Mouse (Mus musculus) hindbrain, embryonic 16.5 days (tissue): Measurements from ENCODE around the gene Sprr2k. TPM values are rescaled to one million over a fixed set of nuclear protein-coding genes. Genes with fewer than 3 reads are reported as not detected.

Experiments
- ATAC-seq: fragments of 200-750 bp; cut with Nextera tagmentation; 2 replicates; pipeline ENCODE4 v1.8.0; 2017; ENCODE audit warnings: moderate TSS enrichment, moderate library complexity
- H3K27ac ChIP-seq: fragments of 300-500 bp; sonication (generic); 2 replicates; pipeline ENCODE4 v1.5.1; 2014; ENCODE audit warnings: low read depth, mild to moderate bottlenecking, control low read depth, low read length, moderate library complexity
- H3K27me3 ChIP-seq: fragments of 300-500 bp; sonication (generic); replicated peaks from 2 replicates; pipeline ENCODE4 v1.6.1; 2014; ENCODE audit warnings: low read length; ENCODE audit not compliant: control insufficient read depth, insufficient read depth
- H3K36me3 ChIP-seq: fragments of 300-500 bp; sonication (generic); 2 replicates; pipeline ENCODE4 v1.6.1; 2014; ENCODE audit warnings: mild to moderate bottlenecking, low read length, moderate library complexity, mixed read lengths; ENCODE audit not compliant: control insufficient read depth, insufficient read depth
- H3K4me1 ChIP-seq: fragments of 300-500 bp; sonication (generic); 2 replicates; pipeline ENCODE4 v1.6.1; 2014; ENCODE audit warnings: low read depth, low read length; ENCODE audit not compliant: control insufficient read depth, insufficient read depth
- H3K4me2 ChIP-seq: fragments of 300-500 bp; sonication (generic); 2 replicates; pipeline ENCODE4 v1.6.1; 2014; ENCODE audit warnings: mild to moderate bottlenecking, low read length, control low read depth, moderate library complexity
- H3K4me3 ChIP-seq: fragments of 300-500 bp; sonication (generic); 2 replicates; pipeline ENCODE4 v1.5.1; 2014; ENCODE audit warnings: mild to moderate bottlenecking, low read length, control low read depth, moderate library complexity
- H3K9ac ChIP-seq: fragments of 300-500 bp; sonication (generic); 2 replicates; pipeline ENCODE4 v1.6.1; 2014; ENCODE audit warnings: low read depth, mild to moderate bottlenecking, control low read depth, low read length, moderate library complexity
- H3K9me3 ChIP-seq: fragments of 300-500 bp; sonication (generic); 2 replicates; pipeline ENCODE4 v1.6.1; 2014; ENCODE audit warnings: mild to moderate bottlenecking, low read length, moderate library complexity; ENCODE audit not compliant: control insufficient read depth
- WGBS: fragments of 180-500 bp; shearing (Covaris S2); extraction: QIAGEN DNeasy Blood & Tissue Kit; methylation state at CpG from one replicate; pipeline ENCODE4 v1.1.7; 2014; 5-methylcytosine and 5-hydroxymethylcytosine counted together
- polyA plus RNA-seq: library from polyadenylated mRNA; unstranded; fragments of >200 nt; fragmentation: Nextera tagmentation; extraction: Ambion mirVana; gene quantifications from 2 replicates; pipeline ENCODE4 v1.2.1, GENCODE M21; 2015

Sprr2k gene
- not detected in 2 replicates for polyA plus RNA-seq

- no peak within 1 kb of the TSS for H3K27ac ChIP-seq
- ATAC-seq: no peak
- no peaks in the 10 kb centered on the region for H3K9me3 ChIP-seq
- no peak within 1 kb of the TSS for H3K4me3 ChIP-seq
- no peaks in the 10 kb centered on the region for H3K4me1 ChIP-seq
- no peak within 1 kb of the TSS for H3K4me2 ChIP-seq
- no peaks in the 10 kb centered on the region for H3K27me3 ChIP-seq
- no peaks in the 10 kb centered on the region for H3K36me3 ChIP-seq
- H3K9ac ChIP-seq: no peak within 1 kb of the TSS
- 90% methylated on average over 2 of the region's 2 CpGs for WGBS
These were observed at the start of gene Sprr2k for GRCm38 (mm10) chr3:92432282-92432681. TSS of gene Sprr2k (plus strand) at chr3:92432582.

DNA sequence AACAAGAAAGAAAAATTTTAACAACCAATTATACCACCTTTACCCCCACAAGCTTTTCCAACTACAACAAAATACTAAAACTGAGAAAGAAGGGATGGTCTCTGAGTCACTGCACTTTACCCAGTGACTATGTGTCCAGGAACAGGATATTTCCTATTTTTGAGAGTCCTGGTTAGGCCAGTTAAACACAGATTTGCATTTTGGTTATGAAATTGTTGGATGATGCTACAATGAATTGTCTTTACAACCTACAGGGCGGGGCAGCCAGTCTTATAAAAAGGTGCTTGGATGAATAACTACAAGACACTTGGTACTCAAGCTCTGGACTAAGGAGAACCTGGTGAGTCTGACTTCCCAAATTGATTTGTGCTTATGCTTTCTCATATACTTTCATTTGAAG is 47.0 kb upstream of the Sprr2k start, which contains the start of gene Sprr2h:
Gene Sprr2h, plus strand, starts transcription at position 301 of the 400 bp plus-strand sequence.
- Histone ChIP-seq H3K36me3 (no peaks in the 10 kb centered on the region), H3K4me2 (no peak within 1 kb of the TSS), H3K9me3 (no peaks in the 10 kb centered on the region), H3K27me3 (no peaks in the 10 kb centered on the region), H3K4me1 (no peaks in the 10 kb centered on the region), H3K4me3 (no peak within 1 kb of the TSS), H3K27ac (no peak within 1 kb of the TSS), H3K9ac (no peak within 1 kb of the TSS)
- ATAC-seq: no peak
- WGBS: 81% methylated on average over 1 of the region's 1 CpGs

- H3K9me3 ChIP-seq: no peaks in the 10 kb centered on the region
- H3K36me3 ChIP-seq: no peaks in the 10 kb centered on the region
- 56% methylated on average over 1 of the region's 1 CpGs for WGBS
- no peak overlapping the region for H3K4me3 ChIP-seq
- ATAC-seq: no peak
- H3K27me3 ChIP-seq: no peaks in the 10 kb centered on the region
- H3K4me1 ChIP-seq: no peaks in the 10 kb centered on the region
- H3K27ac ChIP-seq: no peak overlapping the region
- H3K9ac ChIP-seq: no peak overlapping the region
- H3K4me2 ChIP-seq: no peak overlapping the region
These were observed 38.1 kb upstream of the Sprr2k start for GRCm38 (mm10) chr3:92394301-92394700.

DNA sequence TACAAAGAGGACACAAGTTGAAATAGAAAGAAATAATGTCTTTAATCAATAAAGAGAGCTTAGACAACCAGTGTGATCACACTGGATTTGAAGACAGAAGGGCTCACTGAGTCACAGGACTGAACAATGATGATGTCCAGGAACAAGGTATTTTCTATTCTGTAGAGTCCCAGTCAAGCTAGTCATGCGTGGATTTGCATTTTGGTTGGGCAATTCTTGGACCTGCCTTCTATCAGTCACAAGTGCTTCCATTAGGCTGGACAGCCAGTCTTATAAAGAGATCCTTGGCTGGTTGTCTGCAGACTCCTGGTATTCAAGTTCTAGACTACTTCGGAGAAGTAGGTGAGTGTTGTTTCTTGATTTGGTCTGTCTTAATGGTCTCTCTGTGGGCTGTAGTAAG is 24.7 kb upstream of the Sprr2k start, which contains the start of gene Sprr2i:
Gene Sprr2i, plus strand, starts transcription at position 301 of the 400 bp plus-strand sequence.
- H3K9ac ChIP-seq: no peak within 1 kb of the TSS
- ATAC-seq: no peak
- no peaks in the 10 kb centered on the region for H3K36me3 ChIP-seq
- H3K4me3 ChIP-seq: no peak within 1 kb of the TSS
- H3K9me3 ChIP-seq: no peaks in the 10 kb centered on the region
- H3K4me2 ChIP-seq: no peak within 1 kb of the TSS
- H3K4me1 ChIP-seq: no peaks in the 10 kb centered on the region
- WGBS: 96% methylated on average over 2 of the region's 2 CpGs
- no peak within 1 kb of the TSS for H3K27ac ChIP-seq
- H3K27me3 ChIP-seq: no peaks in the 10 kb centered on the region

- Histone ChIP-seq H3K4me1 (no peaks in the 10 kb centered on the region), H3K4me3 (no peak within 1 kb of the TSS), H3K4me2 (no peak within 1 kb of the TSS), H3K27me3 (no peaks in the 10 kb centered on the region), H3K27ac (no peak within 1 kb of the TSS), H3K9me3 (no peaks in the 10 kb centered on the region), H3K36me3 (no peaks in the 10 kb centered on the region), H3K9ac (no peak within 1 kb of the TSS)
- no peak for ATAC-seq
- 96% methylated on average over 2 of the region's 2 CpGs for WGBS
These were observed 14.6 kb upstream of the Sprr2k start, which contains the start of gene Sprr2j-ps for GRCm38 (mm10) chr3:92417782-92418181. TSS of gene Sprr2j-ps (plus strand) at chr3:92418082.

GRCm38 (mm10) chr3:92429323-92429722 is 3.1 kb upstream of the Sprr2k start, which contains the start of gene Gm9774:
TSS of gene Gm9774 (minus strand) at chr3:92429423.
- Histone ChIP-seq H3K36me3 (no peaks in the 10 kb centered on the region), H3K4me1 (no peaks in the 10 kb centered on the region), H3K9ac (no peak within 1 kb of the TSS), H3K27me3 (no peaks in the 10 kb centered on the region), H3K9me3 (no peaks in the 10 kb centered on the region), H3K4me2 (no peak within 1 kb of the TSS), H3K27ac (no peak within 1 kb of the TSS), H3K4me3 (no peak within 1 kb of the TSS)
- no peak for ATAC-seq
- 97% methylated on average over 6 of the region's 6 CpGs for WGBS

- H3K4me2 ChIP-seq: no peak within 1 kb of the TSS
- no peak within 1 kb of the TSS for H3K9ac ChIP-seq
- no peak for ATAC-seq
- H3K27ac ChIP-seq: no peak within 1 kb of the TSS
- H3K4me1 ChIP-seq: no peaks in the 10 kb centered on the region
- WGBS: 90% methylated on average over 3 of the region's 3 CpGs
- H3K36me3 ChIP-seq: no peaks in the 10 kb centered on the region
- H3K4me3 ChIP-seq: no peak within 1 kb of the TSS
- no peaks in the 10 kb centered on the region for H3K27me3 ChIP-seq
- H3K9me3 ChIP-seq: no peaks in the 10 kb centered on the region
These were observed 6.3 kb downstream of the Sprr2k start, which contains the start of gene Sprr1b for GRCm38 (mm10) chr3:92438689-92439088. TSS of gene Sprr1b (minus strand) at chr3:92438789.

DNA sequence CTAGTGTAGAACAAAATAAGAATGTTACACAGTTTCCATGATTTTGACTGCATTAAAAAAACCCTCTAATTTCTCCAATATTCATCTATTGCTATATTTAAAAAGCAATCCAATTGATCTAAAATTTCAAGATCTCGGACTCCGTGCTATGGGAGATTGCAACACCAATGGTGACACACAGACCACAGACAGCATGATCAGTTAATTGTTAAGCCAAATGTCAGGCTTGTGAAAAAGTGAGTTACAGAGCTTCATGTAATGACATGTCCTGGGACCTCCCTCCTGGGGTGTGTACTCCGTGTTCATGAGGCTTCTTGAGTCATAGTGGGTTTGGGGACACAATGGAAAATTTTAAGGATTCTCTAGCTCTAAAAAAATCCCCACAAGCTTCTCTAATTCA is 7.8 kb downstream of the Sprr2k start:
- Histone ChIP-seq H3K4me1 (no peaks in the 10 kb centered on the region), H3K4me3 (no peak overlapping the region), H3K27me3 (no peaks in the 10 kb centered on the region), H3K27ac (no peak overlapping the region), H3K9me3 (no peaks in the 10 kb centered on the region), H3K4me2 (no peak overlapping the region), H3K9ac (no peak overlapping the region), H3K36me3 (no peaks in the 10 kb centered on the region)
- no peak for ATAC-seq
- WGBS: 85% methylated on average over 3 of the region's 3 CpGs

DNA sequence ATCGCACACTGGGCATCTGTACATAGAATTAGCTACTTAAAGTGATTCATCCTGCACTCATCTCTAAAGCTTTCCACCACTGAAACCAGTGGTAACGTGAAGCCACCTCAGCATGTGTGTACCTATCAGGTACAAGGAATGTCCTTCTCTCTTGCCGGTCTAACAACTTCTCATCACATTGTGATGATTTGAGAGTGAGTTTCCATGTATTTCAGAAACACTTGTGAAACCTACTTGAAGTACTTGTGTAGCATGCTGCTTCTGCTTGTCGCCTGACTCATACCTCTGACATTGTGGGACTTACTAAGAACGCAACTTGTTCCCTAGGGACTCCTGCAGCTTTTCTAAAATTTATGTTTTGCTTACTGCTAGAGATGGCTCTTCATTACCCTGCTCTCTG is 22.8 kb downstream of the Sprr2k start:
- 86% methylated on average over 5 of the region's 5 CpGs for WGBS
- Histone ChIP-seq H3K9me3 (no peaks in the 10 kb centered on the region), H3K27ac (no peak overlapping the region), H3K4me2 (no peak overlapping the region), H3K27me3 (no peaks in the 10 kb centered on the region), H3K4me3 (no peak overlapping the region), H3K4me1 (no peaks in the 10 kb centered on the region), H3K36me3 (no peaks in the 10 kb centered on the region), H3K9ac (no peak overlapping the region)
- no peak for ATAC-seq

DNA sequence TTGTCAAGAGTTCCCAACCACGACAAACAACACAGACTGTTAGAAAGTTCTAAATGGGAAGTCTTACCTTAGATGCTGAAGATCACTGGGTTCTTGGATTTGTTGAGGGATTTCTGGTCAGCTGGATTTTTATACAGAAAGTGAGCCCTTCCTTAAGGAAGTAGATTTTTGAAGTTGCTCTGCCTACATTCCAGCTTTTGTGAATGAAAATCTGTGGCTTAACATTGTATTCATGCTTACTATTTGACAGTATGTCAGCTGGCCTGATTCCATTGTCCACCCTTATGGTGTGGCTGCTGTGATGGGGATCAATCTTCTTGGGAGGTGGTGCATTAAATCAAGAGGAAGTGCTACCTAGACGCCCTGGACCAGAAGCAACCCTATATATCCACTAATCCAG is 26.2 kb downstream of the Sprr2k start, which contains the start of gene Sprr3:
Gene Sprr3, minus strand, starts transcription at position 101 of the 400 bp plus-strand sequence.
- WGBS: 72% methylated on average over 2 of the region's 2 CpGs
- Histone ChIP-seq H3K27ac (no peak within 1 kb of the TSS), H3K9me3 (no peaks in the 10 kb centered on the region), H3K9ac (no peak within 1 kb of the TSS), H3K27me3 (no peaks in the 10 kb centered on the region), H3K4me3 (no peak within 1 kb of the TSS), H3K4me2 (no peak within 1 kb of the TSS), H3K4me1 (no peaks in the 10 kb centered on the region), H3K36me3 (no peaks in the 10 kb centered on the region)
- no peak for ATAC-seq
